Mouse (Mus musculus) bone marrow, adult 2 months (tissue): Measurements from ENCODE around the gene Mcub.

ENCODE experiments used
- CTCF ChIP-seq: fragments of 200-500 bp; IDR thresholded peaks from 2 replicates; pipeline ENCODE4 v1.5.1; 2011; ENCODE audit warnings: low read length, control low read depth; ENCODE audit not compliant: control insufficient read depth, insufficient read depth
- POLR2A ChIP-seq: fragments of 200-500 bp; IDR thresholded peaks from 2 replicates; pipeline ENCODE4 v1.6.1; 2011; ENCODE audit warnings: low read depth, mild to moderate bottlenecking, control low read depth, low read length, borderline replicate concordance; ENCODE audit not compliant: control insufficient read depth

DNA sequence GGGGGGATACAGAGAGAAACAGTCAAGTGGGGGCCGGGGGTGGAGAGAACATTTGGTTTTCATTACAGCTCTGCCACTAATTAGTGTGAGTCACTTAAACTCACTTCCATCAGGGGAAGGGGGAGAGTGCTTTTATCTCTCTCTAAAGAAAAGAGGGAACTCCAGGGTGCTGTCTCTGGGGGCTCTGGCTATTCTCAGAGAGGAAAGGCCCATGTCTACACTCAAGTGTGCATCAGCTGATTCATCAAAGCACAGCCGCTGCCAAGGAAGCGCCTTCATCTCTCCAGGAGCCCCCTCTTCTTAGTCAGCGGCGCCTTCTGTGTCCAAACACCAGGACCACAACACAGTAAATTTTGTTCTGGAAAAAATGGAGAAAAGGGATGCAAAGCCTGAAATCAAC, 12.3 kb upstream of the Mcub start:
- no peak for TF ChIP-seq CTCF
- TF ChIP-seq POLR2A = no peak
